Mouse (Mus musculus) embryonic facial prominence, embryonic 13.5 days (tissue): ENCODE measurements around the gene Il23a. TPM values are rescaled to one million over a fixed set of nuclear protein-coding genes. Genes with fewer than 3 reads are reported as not detected.
"Not testable (repeated sequence)": the region's sequence is repeated elsewhere in the genome, so short reads cannot be mapped to it uniquely, and the experiment has no call there.

ENCODE experiments used
- ATAC-seq: fragments of 200-750 bp; cut with Nextera tagmentation; 2 replicates; pipeline ENCODE4 v1.8.0; 2017; ENCODE audit warnings: low read depth; ENCODE audit not compliant: insufficient number of reproducible peaks, insufficient read depth, low FRiP score, low TSS enrichment
- H3K27ac ChIP-seq: fragments of 300-500 bp; sonication (generic); 2 replicates; pipeline ENCODE4 v1.5.1; 2015; ENCODE audit warnings: moderate library complexity, mild to moderate bottlenecking, inconsistent platforms
- H3K27me3 ChIP-seq: fragments of 300-500 bp; sonication (generic); 2 replicates; pipeline ENCODE4 v1.6.1; 2015; ENCODE audit warnings: mild to moderate bottlenecking, inconsistent platforms
- H3K36me3 ChIP-seq: fragments of 300-500 bp; sonication (generic); 2 replicates; pipeline ENCODE4 v1.6.1; 2015; ENCODE audit warnings: mild to moderate bottlenecking, inconsistent platforms
- H3K4me1 ChIP-seq: fragments of 300-500 bp; sonication (generic); 2 replicates; pipeline ENCODE4 v1.6.1; 2015; ENCODE audit warnings: inconsistent platforms
- H3K4me2 ChIP-seq: fragments of 300-500 bp; sonication (generic); 2 replicates; pipeline ENCODE4 v1.6.1; 2015; ENCODE audit warnings: moderate library complexity, mild to moderate bottlenecking, inconsistent platforms
- H3K4me3 ChIP-seq: fragments of 300-500 bp; sonication (generic); 2 replicates; pipeline ENCODE4 v1.5.1; 2015; ENCODE audit warnings: mild to moderate bottlenecking, inconsistent platforms
- H3K9ac ChIP-seq: fragments of 300-500 bp; sonication (generic); 2 replicates; pipeline ENCODE4 v1.6.1; 2015; ENCODE audit warnings: mild to moderate bottlenecking, inconsistent platforms
- H3K9me3 ChIP-seq: fragments of 300-500 bp; sonication (generic); 2 replicates; pipeline ENCODE4 v1.6.1; 2016; ENCODE audit warnings: inconsistent platforms
- WGBS: fragments of 180-500 bp; shearing (Covaris S2); methylation state at CpG from one replicate; pipeline ENCODE4 v1.1.7; 2015; ENCODE audit warnings: mixed read lengths; 5-methylcytosine and 5-hydroxymethylcytosine counted together
- polyA plus RNA-seq: library from polyadenylated mRNA; unstranded; fragments of >200 nt; fragmentation: Nextera tagmentation; extraction: Ambion mirVana; gene quantifications from 2 replicates; pipeline ENCODE4 v1.2.1, GENCODE M21; 2015

Gene Il23a
- polyA plus RNA-seq, 1 experiment from 2014 or later = 0.25 TPM

GRCm38 (mm10) chr10:128260376-128260775, 38.2 kb downstream of the Il23a start:
- H3K4me1 ChIP-seq, H3K27me3 ChIP-seq, H3K9me3 ChIP-seq, H3K9ac ChIP-seq, H3K4me3 ChIP-seq, H3K27ac ChIP-seq, H3K4me2 ChIP-seq, ATAC-seq, H3K36me3 ChIP-seq: not testable (repeated sequence)
- WGBS = 84% methylated on average over 7 of the region's 7 CpGs

DNA sequence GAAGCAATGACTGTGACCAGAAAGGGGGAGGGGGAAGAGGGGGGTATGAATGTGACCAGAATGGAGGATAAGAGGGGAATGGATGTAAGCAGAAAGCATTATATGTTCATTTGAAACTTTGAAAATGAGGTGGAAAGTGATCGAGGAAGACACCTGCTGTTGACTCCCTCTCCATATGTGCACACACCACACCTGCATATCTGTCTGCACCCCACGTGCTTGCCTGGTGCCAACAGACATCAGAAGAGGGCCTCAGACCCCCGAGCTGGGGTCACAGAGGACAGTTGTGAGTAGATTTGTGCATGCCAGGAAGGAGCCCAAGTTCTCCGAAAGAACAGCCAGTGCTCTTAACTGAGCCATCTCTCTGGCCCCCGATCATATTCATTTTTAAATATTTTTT, 38.6 kb downstream of the Il23a start:
- Histone ChIP-seq H3K27ac (no peak overlapping the region), H3K4me3 (no peak overlapping the region), H3K4me2 (no peak overlapping the region), H3K9me3 (no peaks in the 10 kb centered on the region), H3K4me1 (no peaks in the 10 kb centered on the region), H3K27me3 (no peaks in the 10 kb centered on the region), H3K36me3 (no peaks in the 10 kb centered on the region), H3K9ac (no peak overlapping the region)
- no peak for ATAC-seq
- WGBS = 85% methylated on average over 5 of the region's 5 CpGs

DNA sequence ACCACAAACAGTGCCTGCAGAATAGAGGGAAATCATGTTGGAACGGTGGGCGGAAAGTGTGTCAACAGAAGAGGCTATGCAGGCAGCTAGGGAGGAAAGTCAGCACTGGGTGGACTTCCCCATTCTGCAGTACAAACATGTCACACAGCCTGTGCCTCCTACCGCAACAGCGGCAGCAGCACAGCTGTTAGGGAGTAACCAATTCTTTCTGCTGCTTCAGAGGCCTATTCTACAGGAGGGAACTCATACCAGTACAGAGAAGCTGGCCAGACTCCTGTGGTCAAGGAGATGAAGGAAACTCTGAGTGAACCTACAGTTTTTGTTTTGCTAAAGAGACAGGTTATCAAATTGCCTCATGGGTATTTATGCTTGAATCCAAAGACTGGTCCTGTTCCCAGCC, 39.6 kb downstream of the Il23a start:
- 0 out of 2 replicates have a peak, but pooled peaks cover 6% of the 10 kb centered on the region for H3K36me3 ChIP-seq
- no peak for ATAC-seq
- no peaks in the 10 kb centered on the region for H3K9me3 ChIP-seq
- no peak overlapping the region for H3K9ac ChIP-seq
- no peaks in the 10 kb centered on the region for H3K27me3 ChIP-seq
- whole genome bisulfite sequencing = 80% methylated on average over 4 of the region's 4 CpGs
- no peak overlapping the region for H3K27ac ChIP-seq
- no peak overlapping the region for H3K4me3 ChIP-seq
- no peak overlapping the region for H3K4me2 ChIP-seq
- H3K4me1 ChIP-seq = no peaks in the 10 kb centered on the region

- Histone ChIP-seq H3K4me3 (no peak overlapping the region), H3K36me3 (peaks cover 27% of the 10 kb centered on the region), H3K27me3 (no peaks in the 10 kb centered on the region), H3K9ac (no peak overlapping the region), H3K9me3 (no peaks in the 10 kb centered on the region), H3K27ac (no peak overlapping the region), H3K4me2 (no peak overlapping the region), H3K4me1 (no peaks in the 10 kb centered on the region)
- no peak for ATAC-seq
- 92% methylated on average over 8 of the region's 8 CpGs for WGBS
These were observed 42.2 kb downstream of the Il23a start for GRCm38 (mm10) chr10:128256328-128256727.

GRCm38 (mm10) chr10:128255925-128256324, 42.6 kb downstream of the Il23a start:
- 85% methylated on average over 8 of the region's 8 CpGs for WGBS
- Histone ChIP-seq H3K27me3 (no peaks in the 10 kb centered on the region), H3K4me2 (no peak overlapping the region), H3K4me3 (no peak overlapping the region), H3K4me1 (no peaks in the 10 kb centered on the region), H3K27ac (no peak overlapping the region), H3K9ac (no peak overlapping the region), H3K36me3 (peaks cover 31% of the 10 kb centered on the region), H3K9me3 (no peaks in the 10 kb centered on the region)
- ATAC-seq = no peak

DNA sequence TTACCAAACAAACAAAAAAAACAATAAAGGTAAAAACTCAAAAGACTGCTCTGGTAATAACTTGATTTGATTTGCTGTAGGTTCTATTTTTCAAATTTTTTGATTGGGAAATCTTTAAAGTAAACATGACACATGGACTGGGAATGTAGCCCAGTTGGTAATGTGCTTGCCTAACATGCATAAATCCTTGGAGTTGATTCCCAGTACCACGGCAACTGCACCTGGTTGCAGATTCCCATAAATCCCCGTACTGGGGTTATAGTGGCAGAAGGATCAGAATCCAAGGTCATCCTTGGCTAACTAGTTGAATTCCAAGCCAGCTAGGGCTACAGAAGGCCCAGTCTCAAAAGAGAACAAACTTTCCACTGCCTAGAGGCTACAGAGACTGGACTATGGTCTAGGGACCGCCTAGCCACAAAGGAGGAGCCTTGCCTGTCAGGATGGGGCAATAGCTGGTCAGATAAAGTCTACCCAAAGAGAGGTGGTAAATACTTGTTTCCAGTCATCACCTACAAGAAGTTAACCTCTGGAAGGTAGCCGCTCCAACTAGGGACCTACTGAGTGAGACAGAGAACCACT, 44.8 kb downstream of the Il23a start, which contains the start of gene Apon:
Apon (plus strand) TSS at position 420 of the 579 bp plus-strand sequence.
- ATAC-seq = no peak
- H3K27me3 ChIP-seq = no peaks in the 10 kb centered on the region
- no peaks in the 10 kb centered on the region for H3K4me1 ChIP-seq
- no peak within 1 kb of the TSS for H3K4me3 ChIP-seq
- no peak within 1 kb of the TSS for H3K4me2 ChIP-seq
- H3K9ac ChIP-seq = no peak within 1 kb of the TSS
- H3K9me3 ChIP-seq = no peaks in the 10 kb centered on the region
- H3K27ac ChIP-seq = no peak within 1 kb of the TSS
- 86% methylated on average over 4 of the region's 4 CpGs for WGBS
- peaks cover 52% of the 10 kb centered on the region for H3K36me3 ChIP-seq

- H3K4me3 ChIP-seq = no peak overlapping the region
- H3K4me1 ChIP-seq = 0 out of 2 replicates have a peak, but pooled peaks cover 5% of the 10 kb centered on the region
- no peaks in the 10 kb centered on the region for H3K9me3 ChIP-seq
- peaks cover 83% of the 10 kb centered on the region for H3K36me3 ChIP-seq
- ATAC-seq = no peak
- no peak overlapping the region for H3K27ac ChIP-seq
- H3K9ac ChIP-seq = no peak overlapping the region
- H3K27me3 ChIP-seq = no peaks in the 10 kb centered on the region
- WGBS = 91% methylated on average over 13 of the region's 13 CpGs
- H3K4me2 ChIP-seq = no peak overlapping the region
These were observed 48.0 kb downstream of the Il23a start for GRCm38 (mm10) chr10:128250565-128250964.

DNA sequence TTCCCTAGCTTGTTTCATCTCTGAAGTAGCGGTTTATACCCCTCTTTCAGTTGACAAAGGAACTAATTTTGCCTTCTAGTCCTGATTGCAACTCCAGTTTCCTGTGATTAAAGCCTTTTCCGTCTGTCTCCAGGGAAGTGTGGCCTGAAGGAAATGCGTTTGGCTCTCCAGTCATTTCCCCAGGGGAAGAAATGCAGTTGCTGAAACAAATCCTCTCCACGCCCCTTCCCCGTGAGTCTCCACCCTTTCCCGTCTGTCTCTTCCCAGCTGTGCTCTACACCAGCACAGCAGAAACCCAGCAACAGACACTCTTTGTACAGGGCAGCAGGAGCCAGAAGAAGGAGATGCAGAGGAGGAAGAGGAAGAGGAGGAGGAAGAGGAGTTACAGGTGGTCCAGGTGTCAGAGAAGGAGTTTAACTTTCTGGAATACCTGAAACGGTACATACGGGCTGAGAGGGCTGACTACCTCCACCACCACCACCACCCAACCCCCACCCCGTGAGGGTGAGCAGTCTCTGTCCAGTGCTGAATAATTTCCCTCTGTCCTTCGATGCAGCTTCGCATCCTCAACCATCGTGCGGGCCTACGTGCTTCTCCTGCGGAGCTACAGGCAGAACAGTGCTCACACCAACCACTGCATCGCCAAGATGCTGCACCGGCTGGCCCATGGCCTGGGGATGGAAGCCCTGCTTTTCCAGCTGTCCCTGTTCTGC, 51.4 kb downstream of the Il23a start:
- no peaks in the 10 kb centered on the region for H3K9me3 ChIP-seq
- peak overlapping the region; percentile 2; the same call in 1 of the 2 replicates for H3K4me2 ChIP-seq
- H3K4me3 ChIP-seq = no peak overlapping the region
- ATAC-seq = no peak
- H3K36me3 ChIP-seq = peaks cover 96% of the 10 kb centered on the region
- 67% methylated on average over 17 of the region's 17 CpGs for WGBS
- peak overlapping the region; percentile 45 for H3K27ac ChIP-seq
- H3K9ac ChIP-seq = 0 out of 2 replicates have a peak overlapping the region, but pooled peaks have one; percentile 36
- H3K4me1 ChIP-seq = 0 out of 2 replicates have a peak, but pooled peaks cover 5% of the 10 kb centered on the region
- no peaks in the 10 kb centered on the region for H3K27me3 ChIP-seq

Other genes with a start within 250 kb of the Il23a start
- gene Ptges3, start 239.8 kb downstream of the Il23a start, polyA plus RNA-seq = 537 and 556 TPM in 2 replicates
- 1,953 and 2,050 TPM in 2 replicates for gene Atp5b, start 215.5 kb downstream of the Il23a start, polyA plus RNA-seq
- gene Baz2a, start 207.2 kb downstream of the Il23a start, polyA plus RNA-seq = 10.9 and 11.4 TPM in 2 replicates
- gene Rbms2, start 118.5 kb downstream of the Il23a start, polyA plus RNA-seq = 39.7 and 42.2 TPM in 2 replicates
- gene Gls2, start 104.3 kb downstream of the Il23a start, polyA plus RNA-seq = 2.2 TPM in 2 replicates
- gene Spryd4, start 86.9 kb downstream of the Il23a start, polyA plus RNA-seq = 31.6 and 32.3 TPM in 2 replicates
- gene Mip, start 72.9 kb downstream of the Il23a start, polyA plus RNA-seq = 0.14 and 0.51 TPM in 2 replicates
- 65.4 and 79.4 TPM in 2 replicates for gene Timeless, start 66.7 kb downstream of the Il23a start, polyA plus RNA-seq
- 0.58 and 0.62 TPM in 2 replicates for gene Apon, start 44.7 kb downstream of the Il23a start, polyA plus RNA-seq
- 2.0 TPM in 1 of 2 replicates, not detected in the other for gene Apof, start 30.1 kb downstream of the Il23a start, polyA plus RNA-seq
- 15.7 and 19.0 TPM in 2 replicates for gene Stat2, start 28.2 kb downstream of the Il23a start, polyA plus RNA-seq
- 31.8 and 32.3 TPM in 2 replicates for gene Pan2, start 4.6 kb upstream of the Il23a start, polyA plus RNA-seq
- gene Cnpy2, start 23.7 kb upstream of the Il23a start, polyA plus RNA-seq = 349 and 362 TPM in 2 replicates
- gene Cs, start 39.0 kb upstream of the Il23a start, polyA plus RNA-seq = 160 and 179 TPM in 2 replicates
- gene Coq10a, start 70.2 kb upstream of the Il23a start, polyA plus RNA-seq = 13.1 and 16.2 TPM in 2 replicates
- 15.0 and 16.0 TPM in 2 replicates for gene Ankrd52, start 78.4 kb upstream of the Il23a start, polyA plus RNA-seq
- gene Slc39a5, start 102.5 kb upstream of the Il23a start, polyA plus RNA-seq = 0.20 and 0.92 TPM in 2 replicates
- 72.3 and 73.0 TPM in 2 replicates for gene Nabp2, start 112.7 kb upstream of the Il23a start, polyA plus RNA-seq
- 45.4 and 46.7 TPM in 2 replicates for gene Rnf41, start 112.9 kb upstream of the Il23a start, polyA plus RNA-seq
- 111 and 119 TPM in 2 replicates for gene Smarcc2, start 160.5 kb upstream of the Il23a start, polyA plus RNA-seq
- 961 and 1,001 TPM in 2 replicates for gene Myl6, start 195.4 kb upstream of the Il23a start, polyA plus RNA-seq
- 2.8 and 4.0 TPM in 2 replicates for gene Myl6b, start 199.9 kb upstream of the Il23a start, polyA plus RNA-seq
- 21.4 and 23.1 TPM in 2 replicates for gene Esyt1, start 227.1 kb upstream of the Il23a start, polyA plus RNA-seq
- gene Zc3h10, start 249.0 kb upstream of the Il23a start, polyA plus RNA-seq = 13.5 and 15.5 TPM in 2 replicates